Mouse (Mus musculus): Measurements from ENCODE around the gene Akt2.

- no peak for TF ChIP-seq EP300 (IDR thresholded peaks at IDR 0.05; ENCODE audit: insufficient read depth, low read depth, low read length)
- TF ChIP-seq CTCF (IDR thresholded peaks at IDR 0.05) = no peak
- TF ChIP-seq POLR2A (IDR thresholded peaks at IDR 0.05; ENCODE audit: insufficient read depth, low read depth, low read length) = no peak
These were observed 19.5 kb downstream of the Akt2 start for GRCm38 (mm10) chr7:27610871-27611270.

Data from heart, adult 2 months (tissue).